Mouse (Mus musculus) cerebellum, adult 9-11 months (tissue): ENCODE measurements around the gene Foxa1.

Experiments
- DNase-seq: peaks from one replicate; pipeline ENCODE4 v3.0.0; 2022

Foxa1 gene

DNA sequence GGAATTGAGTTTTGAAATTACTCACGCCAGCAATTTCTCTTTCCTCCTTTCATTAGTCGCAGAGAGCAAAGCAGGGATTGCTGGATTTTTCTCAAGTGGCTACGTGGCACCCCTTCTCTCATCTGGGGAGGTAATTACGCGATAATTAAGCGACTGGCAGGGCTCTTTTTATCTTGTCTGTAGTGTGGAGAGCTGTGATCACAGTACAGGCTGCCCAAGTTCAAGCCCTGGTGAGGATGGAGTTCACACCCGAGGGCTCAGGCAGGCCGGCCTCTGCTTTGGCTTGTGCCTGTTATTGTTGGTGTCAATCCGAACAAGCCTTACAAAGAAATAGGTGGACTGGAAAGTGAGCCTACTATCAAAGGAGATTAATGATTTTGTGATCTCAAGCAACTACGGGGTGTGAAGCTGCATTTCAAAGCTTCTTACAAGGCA lies 7.1 kb downstream of the Foxa1 start:
- no peak for DNase-seq

DNA sequence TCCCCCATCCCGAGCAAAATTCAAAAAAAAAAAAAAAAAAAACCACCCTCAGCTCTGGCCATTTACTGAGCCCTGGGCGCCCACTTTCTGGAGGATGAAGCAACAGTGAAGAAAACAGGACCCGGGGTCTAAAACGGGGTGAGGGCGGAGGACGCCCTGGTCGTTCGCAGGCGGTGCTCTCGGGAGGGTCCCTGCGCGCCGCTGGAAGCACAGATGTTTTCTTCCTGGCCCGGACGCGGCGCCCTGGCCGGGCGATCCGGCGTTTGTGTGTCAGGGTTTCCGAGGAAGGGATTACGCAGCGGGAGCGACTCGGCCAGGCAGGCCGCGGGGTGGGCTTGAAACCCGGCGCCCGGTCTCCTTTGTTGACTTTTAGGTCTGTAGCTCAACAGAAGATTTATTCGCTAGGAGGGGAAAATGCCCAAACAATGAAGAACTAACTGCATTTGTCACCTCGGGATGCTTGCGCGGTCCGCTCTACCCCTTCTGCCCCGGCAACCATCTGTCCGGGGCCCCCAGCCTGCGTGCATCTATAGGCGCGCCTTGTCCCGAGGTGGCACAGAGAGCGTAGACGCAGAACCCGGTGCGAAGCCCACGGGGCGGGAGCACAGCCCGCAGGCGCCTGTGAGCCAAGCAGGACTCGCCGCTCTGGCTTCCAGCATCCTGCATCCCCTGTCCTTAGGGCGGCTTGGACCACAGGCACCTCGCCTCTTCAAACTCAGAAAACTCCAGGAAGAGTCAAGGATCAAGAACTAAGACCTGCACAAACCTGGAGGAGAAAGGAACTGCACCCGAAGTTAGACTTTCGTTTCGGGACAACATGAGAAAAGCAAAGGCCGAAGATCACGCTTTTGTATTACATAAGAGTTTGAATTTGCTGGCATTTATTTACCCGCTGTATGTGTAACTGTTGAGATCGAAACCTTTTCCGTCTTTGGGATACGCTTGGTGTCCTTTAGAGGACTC lies 7.8 kb downstream of the Foxa1 start:
- no peak for DNase-seq

DNA sequence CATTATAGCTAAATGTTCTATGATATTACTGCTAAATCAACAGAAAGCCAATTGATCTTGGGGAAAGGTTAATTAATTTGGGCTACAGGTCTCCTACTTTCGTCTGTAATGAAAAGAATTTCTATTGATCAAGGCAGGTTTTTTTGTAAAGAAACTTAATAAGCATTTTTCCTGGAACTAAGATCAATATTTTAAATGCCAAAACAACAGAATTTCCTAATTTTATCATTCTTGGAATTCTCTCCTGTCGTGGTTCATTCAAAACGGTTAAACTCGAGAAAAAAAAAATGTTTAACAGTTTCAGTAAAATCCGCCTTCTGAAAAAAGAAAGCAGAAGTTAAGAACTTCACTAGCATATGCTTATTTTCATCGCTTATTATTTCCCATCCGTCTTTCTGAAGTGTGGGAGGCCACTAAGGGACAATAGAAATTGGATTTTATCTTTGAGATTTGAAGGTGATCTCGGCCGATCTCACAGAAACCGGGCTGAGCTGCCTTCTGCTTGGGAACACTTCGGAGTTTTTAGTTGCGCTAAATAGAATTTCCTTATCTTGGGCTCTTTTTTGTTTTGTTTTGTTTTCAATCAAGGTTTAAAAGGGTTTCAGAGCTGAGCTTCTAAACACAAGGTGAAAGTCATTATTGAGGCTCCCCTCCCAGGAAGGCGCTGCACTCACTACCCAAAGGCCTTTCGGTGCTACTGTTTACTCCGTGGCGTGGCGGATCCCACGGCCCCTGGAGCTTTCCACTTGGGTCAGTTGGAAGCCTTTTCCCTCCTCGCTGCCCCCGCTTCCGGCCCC lies 8.7 kb downstream of the Foxa1 start:
- no peak for DNase-seq

DNA sequence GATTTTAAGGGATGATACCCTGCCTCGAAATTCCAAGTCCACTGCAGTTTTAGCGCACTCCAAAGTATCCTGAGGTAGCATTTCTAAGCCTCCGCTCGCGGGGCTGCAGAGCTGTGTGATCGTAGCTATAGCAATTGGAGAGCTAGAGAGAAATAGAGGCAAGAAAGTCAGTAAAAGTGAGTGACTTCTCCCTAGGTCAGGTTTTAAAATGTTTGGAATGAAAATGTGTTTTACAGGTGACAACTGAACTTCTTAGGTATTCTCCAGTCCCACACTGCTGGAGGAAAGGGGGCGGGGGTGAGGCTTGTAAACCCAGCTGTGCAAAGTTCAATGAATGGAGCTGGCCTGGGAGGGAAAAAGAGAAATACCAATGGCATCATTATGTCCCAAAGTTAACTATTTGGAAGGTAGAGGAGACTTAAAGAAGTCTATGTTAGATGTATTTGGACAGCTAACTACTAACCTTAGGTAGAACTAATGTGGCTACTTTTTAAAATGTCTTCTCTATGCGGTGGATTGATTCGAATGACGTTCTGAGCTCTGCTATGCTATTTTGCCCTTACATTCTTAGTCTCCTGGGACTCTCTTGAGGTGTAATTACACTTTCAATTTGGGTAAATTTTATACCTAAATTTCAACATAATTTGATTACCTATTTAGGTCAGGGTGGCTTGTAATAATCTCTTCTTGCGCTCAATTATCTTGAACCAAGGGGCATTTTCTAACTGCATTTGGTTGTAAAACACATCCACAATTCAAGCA lies 9.6 kb downstream of the Foxa1 start:
- DNase-seq, result no peak

DNA sequence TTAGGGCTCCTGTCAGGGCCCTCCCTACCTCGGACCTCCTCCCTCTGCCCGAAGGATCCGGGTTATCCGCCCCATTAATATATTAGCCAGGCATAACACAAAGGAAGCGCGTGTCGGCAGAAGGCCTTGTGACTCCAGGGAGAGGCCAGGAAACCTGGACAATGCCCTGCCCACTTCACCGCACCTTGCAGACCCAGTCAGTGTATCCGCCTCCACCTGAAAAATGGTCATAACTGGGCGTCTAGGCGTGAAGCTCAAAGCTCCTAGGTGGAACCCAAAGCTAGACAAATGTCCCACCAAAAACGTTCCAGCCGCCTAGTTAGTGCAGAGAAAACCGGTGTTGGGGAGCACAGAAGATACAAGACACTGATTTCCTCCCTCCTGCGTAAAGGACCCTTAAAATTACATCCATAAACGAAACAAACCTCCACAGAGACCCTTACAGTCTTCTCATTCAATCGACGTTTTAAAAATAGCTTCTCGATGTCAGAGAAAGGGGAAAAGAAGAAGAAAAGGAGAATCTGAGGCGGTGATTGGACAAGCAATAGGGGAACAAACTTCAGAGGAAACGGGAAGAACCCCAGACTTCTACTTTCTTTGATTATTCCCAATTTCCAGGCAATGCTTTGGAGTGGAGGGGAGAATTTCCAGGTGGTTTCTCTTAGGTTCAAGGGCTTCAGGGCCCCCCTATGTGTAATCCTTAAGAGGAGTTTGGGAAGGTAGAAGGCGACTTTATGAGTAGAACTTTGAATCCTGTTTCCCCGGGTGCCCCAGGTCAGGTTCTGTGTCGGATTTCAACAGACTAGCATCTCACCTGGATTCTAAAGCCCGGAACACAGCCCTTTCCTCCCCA lies 10.4 kb downstream of the Foxa1 start:
- no peak for DNase-seq

DNA sequence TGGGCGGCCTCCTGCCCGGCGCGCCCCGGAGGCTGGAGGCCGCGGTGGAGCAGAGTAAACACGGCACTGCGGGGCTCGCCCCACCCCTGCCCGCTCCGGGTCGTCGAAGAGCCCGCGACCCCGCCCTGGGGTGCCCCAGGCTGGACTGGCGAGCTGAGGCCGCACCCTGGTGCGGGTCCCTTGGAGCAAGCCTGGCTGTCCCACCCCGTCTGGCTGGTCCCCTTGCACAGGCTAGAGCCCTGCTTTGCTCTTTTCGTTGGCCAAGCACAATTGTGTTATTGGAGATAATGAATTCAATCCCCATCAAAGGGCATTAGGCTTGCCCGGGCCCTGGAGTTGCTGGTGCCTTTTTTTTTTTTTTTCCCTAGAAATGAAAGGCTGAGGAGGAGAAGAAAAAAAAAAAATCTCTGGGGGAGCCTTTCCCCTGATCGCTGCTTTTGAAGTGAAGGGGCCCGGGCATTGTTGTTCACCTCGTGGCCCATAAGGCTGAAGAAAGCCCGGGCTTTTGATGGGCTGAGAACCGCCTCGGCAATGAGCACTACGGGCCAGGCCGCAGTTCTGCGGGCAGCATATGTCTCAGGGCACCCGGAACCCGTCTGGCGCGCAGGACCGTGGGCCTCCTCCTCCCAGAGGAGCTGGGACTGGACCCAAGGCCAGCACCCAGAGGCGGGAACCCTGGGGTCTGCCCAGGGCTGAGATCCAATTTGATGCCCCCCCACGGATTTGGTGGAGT lies 11.7 kb downstream of the Foxa1 start:
- no peak for DNase-seq

DNA sequence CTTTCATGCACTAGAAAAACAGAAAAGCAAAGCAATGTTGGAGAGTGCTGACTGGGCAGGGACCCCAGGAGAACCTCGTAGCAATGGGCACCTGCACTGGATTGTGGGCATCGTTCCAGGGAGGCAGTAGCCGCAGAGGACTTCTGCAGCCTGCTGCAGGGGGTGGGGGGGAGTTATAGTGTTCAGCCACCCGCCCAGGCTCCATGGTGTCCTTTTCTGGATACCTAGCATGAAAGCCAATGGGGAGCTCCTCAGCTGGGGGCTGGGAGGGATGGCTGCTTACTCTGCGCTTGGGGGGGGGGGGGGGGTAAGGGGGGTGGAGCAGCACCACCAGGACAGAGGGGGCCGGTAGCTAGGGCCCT lies 12.2 kb downstream of the Foxa1 start:
- DNase-seq, result no peak

DNA sequence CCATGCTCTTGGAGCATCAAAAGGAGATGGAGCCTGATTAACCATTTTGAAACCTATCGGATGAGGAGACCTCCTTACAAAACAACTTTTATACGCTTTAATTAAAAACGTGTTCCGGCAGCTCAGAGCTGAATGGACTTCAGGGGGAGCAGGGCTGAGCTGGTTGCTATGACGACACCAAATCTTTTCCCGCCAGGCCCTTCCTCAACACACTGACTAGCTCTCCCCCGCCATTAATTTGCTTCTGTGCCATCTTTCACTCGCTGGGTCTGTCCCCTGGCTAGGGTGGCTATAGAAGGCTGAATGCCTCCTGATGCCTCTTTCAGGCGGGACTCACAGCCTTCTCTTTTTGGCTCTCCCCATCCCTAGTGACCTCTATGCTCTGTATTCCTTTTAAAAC lies 16.2 kb downstream of the Foxa1 start:
- DNase-seq, result no peak

DNA sequence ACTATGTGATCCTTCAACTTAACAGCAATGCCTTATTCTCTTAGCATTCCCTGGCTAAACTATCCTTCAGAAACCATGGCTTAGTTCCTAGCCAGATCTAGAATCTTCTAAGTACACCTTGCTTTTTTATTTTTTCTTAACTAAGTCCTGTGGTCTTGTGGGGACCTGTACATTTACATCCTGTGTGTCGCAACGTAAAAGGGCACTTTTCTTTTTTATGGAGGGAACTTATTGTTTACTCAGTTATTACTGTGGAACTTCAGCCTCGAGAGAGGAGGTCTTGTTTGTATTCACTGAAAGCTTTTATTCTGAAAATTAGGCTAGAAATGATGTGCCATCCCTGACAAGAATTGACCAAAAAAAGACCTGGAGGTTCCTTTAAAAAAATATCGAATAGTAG lies 18.4 kb downstream of the Foxa1 start:
- DNase-seq, result no peak

DNA sequence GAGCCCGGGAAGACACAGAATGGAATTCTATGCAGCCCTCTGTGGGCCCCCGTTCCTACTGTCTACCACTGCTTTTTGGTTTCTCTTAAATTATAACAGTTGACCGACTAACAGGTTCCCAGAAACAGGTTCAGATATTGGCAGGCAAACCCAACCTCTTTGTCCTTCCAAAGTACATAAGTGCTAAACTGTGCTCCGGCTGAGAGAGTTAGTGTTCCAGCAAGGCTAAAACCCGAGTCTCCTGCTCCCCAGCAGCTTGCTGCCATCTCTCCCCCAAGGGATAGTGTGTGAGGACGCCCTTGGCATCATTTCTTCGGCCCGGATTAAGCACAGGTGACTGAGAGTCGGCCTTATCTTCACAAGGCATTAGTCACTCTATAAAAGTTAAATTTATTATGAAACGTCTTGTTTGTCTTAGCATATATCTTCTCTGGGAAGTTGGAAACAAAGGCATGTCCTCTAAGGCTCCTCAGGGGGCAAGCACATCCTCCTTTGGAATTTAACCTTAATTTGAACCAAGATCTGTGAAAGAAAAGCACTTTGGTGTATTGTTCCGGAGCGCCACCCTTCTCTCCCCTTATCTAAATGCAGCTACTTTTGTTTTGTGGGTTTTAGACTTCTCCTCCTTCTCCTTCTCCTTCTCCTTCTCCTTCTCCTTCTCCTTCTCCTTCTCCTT lies 30.9 kb downstream of the Foxa1 start:
- DNase-seq, result no peak

DNA sequence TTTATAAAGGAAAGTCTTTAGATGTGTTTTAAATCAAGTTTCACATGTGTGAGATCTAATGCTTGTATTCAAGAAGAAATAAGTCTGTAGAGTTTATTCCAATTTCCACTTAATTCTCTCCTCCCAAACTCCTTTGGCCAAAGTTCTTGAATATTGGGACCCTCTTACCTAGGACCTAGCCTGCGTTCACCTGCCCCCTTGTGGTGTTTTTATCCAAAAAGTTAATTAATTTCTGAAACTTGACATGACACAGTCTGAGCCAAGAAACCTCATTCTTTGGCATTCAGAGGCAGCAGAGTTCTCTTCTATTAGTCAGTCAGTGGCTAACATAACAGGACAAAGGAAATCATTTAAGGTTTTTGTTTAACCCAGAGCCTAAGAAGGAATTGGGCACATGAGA lies 32.2 kb downstream of the Foxa1 start:
- DNase-seq, result no peak

DNA sequence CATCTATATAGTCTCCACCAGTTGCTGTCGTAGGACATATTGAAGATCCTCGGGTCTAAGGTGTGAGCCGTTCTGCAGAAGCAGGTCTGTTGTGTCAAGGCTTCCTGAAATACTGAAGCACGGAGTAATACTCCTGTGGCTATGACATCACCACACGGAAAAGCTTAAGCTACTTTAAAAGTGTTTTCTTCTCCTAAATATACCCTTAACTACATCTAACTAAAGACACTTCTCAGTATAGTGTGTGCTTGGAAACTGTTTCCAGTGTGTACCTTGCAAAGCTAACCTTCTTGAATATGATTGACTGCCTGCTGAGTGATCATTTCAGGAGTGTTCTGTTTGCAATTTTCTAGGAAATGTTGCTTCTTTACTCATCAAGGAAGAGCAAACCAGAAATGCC lies 35.2 kb downstream of the Foxa1 start:
- DNase-seq, result no peak

DNA sequence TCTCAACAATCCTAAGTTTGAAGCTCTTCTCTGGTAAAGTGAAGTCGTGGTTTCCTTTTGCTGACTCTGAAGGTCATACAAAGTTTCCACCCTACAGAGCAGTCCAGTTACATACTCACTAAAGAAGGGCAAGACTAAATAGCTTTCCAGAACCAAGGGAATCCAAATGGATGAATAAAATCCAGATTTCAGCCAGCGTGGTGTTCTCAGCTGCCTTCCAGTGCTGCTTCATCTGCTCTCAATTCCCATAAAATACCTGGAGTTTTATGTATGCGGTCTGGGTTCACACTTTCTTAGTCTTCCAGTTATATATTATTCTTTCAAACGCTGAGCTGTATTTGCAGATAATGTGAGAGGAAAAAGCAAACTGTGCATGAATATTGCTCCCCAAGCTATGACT lies 35.6 kb downstream of the Foxa1 start:
- DNase-seq, result no peak

DNA sequence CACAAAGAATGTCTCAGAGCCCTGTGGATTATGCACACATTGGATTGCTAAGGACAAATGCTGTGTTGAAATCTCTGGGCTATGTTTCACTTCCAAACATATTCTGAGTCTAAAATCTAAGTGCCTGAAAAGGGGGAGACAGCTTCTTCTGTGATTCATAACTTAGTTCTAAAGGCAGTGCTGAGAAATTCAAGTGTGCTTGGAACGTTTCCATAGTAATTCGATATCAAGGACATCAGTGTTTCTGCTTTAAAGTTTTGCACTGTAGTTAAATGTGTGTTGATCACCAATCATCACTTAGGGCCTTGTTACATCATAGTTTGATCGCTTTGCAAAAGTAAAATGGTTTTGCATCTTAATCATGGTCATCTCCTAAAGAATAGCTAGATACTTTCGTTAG lies 37.0 kb downstream of the Foxa1 start:
- DNase-seq, result no peak

DNA sequence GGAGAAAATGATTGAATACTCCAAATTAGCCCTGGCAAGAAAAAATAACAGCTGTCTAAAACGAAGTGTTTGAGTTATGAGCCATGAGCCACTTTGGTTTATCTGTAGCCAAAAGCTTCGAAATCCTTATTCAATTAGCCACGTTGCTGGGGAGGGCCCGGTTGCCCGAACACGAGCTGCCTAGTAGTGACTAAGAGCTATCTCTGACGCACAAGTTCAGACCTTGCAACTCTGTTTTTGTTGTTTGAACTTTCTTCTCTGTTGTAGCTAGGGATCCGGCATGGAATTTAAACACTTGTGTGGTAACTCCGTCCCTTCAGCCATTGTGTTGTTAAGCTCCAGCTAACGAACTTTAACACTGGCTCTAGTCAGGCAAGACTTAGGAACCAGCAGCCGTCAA lies 37.8 kb downstream of the Foxa1 start:
- no peak for DNase-seq

DNA sequence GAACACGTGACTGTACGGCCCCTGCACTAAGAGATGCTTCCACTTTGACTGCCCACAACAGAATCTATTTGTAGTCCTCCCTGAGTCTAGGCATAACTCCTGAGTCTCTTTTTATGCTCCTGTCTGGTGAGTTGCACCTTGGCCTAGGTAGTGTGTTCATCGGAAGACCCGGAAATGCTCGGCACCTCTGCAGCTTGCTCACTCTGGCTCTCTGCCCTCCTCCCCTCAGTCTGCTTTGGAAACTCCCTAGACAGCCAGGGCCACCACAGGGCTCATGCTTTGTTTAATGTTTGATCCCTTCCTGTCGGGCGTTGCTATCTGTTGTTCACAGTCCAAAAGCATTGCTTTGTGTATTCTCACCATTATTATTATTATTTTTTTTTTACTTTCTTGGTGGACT lies 41.4 kb downstream of the Foxa1 start:
- DNase-seq, result no peak

DNA sequence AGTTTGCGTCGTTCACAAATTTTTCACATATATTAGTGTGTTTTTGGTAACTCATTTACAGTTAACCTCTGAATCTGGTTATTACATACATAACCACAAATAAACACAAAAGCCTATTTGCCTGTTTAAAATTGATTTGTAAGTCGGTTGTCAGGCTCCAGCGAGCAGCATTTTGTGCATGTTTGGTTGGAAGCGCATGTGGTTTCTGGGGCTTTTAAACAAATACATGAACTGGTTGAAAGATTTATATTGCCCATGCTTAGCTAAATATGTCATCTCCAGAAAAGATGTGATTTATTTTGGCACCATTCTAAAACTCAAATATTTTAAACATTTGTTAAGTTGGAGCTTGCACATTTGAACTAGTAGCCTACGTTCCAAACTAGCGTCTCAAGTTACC lies 46.5 kb downstream of the Foxa1 start:
- DNase-seq, result no peak

DNA sequence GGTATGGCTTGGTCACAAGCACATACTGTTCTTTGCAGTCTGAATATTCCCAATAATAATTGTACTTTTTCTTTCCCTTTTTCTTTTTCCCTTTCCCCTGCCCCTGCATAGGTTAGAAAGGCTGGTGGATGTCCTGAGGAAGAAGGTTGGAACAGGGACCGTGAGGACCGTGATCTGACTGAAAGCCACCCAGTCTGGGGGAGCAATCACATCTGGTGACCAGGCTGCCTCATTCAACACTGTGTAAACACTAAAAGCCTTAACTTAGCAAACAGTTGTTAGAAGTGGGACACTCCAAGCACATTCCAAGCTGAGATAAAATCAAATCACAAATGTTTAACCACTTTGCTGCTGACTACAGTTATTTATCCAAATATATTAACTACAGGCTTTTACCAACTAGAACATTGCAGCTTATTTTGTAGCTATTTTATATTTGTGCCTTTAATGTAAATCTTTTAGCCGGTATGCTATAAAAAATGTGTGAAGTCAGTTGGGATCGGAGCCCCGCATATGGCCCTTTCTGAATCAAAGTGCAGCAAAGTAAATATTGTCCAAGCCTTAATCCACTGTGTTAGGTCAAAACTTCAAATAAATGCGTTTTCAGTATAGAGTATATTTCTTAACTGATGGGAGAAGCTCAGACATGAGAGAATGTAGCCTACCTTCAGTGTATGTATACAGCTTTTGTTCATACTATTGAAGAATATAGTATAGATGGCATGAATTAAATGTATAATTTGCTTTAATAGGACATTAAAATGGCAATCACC lies 50.2 kb downstream of the Foxa1 start:
- no peak for DNase-seq
